Mouse (Mus musculus) liver, embryonic 14.5 days (tissue): ENCODE data around the gene Hoxb3. TPM values are rescaled to one million over a fixed set of nuclear protein-coding genes. Genes with fewer than 3 reads are reported as not detected.

Experiments
- ATAC-seq: fragments of 200-750 bp; cut with Nextera tagmentation; 2 replicates; pipeline ENCODE4 v1.8.0; 2017; ENCODE audit warnings: moderate number of reproducible peaks, mild to moderate bottlenecking, moderate library complexity; ENCODE audit not compliant: insufficient read depth
- DNase-seq, 3 experiments: peaks; one replicate each; pipeline ENCODE4 v3.0.0-alpha.2; 2012 to 2013; ENCODE audit warnings: low read depth in 3 of 3, low spot score in 3 of 3
- H3K27ac ChIP-seq: fragments of 300-500 bp; sonication (generic); 2 replicates; pipeline ENCODE4 v1.5.1; 2014; ENCODE audit warnings: moderate library complexity, mild to moderate bottlenecking, control low read depth, inconsistent platforms
- H3K27me3 ChIP-seq: fragments of 300-500 bp; sonication (generic); 2 replicates; pipeline ENCODE4 v1.6.1; 2014; ENCODE audit warnings: mild to moderate bottlenecking, low read length, moderate library complexity; ENCODE audit not compliant: control insufficient read depth, insufficient read depth
- H3K36me3 ChIP-seq: fragments of 300-500 bp; sonication (generic); replicated peaks from 2 replicates; pipeline ENCODE4 v1.6.1; 2014; ENCODE audit warnings: low read depth; ENCODE audit not compliant: control insufficient read depth, insufficient read depth
- H3K4me1 ChIP-seq, 2 experiments: fragments of 200-500 bp in 1 of 2; fragments of 300-500 bp in 1 of 2; sonication (generic) in 1 of 2; replicated peaks; 2 replicates each; pipeline ENCODE4 v1.6.1; 2012 to 2014; ENCODE audit warnings: antibody characterized with exemption in 1 of 2, inconsistent platforms in 1 of 2, low read length in 1 of 2; ENCODE audit not compliant: control insufficient read depth in 2 of 2, insufficient read depth in 2 of 2
- H3K4me2 ChIP-seq: fragments of 300-500 bp; sonication (generic); 2 replicates; pipeline ENCODE4 v1.6.1; 2014; ENCODE audit warnings: low read depth, mild to moderate bottlenecking, control low read depth, moderate library complexity
- H3K4me3 ChIP-seq, 2 experiments: fragments of 200-500 bp in 1 of 2; fragments of 300-500 bp in 1 of 2; sonication (generic) in 1 of 2; 2 replicates each; pipeline ENCODE4 v1.5.1; 2012 to 2014; ENCODE audit warnings: low read depth in 2 of 2, low read length in 2 of 2, mild to moderate bottlenecking in 2 of 2, control low read depth in 1 of 2, inconsistent platforms in 1 of 2, moderate library complexity in 1 of 2; ENCODE audit not compliant: insufficient read depth in 1 of 2
- H3K9ac ChIP-seq: fragments of 300-500 bp; sonication (generic); replicated peaks from 2 replicates; pipeline ENCODE4 v1.6.1; 2014; ENCODE audit warnings: mild to moderate bottlenecking, control low read depth, moderate library complexity
- H3K9me3 ChIP-seq: fragments of 300-500 bp; sonication (generic); 2 replicates; pipeline ENCODE4 v1.6.1; 2016; ENCODE audit warnings: low read length, mixed read lengths; ENCODE audit not compliant: control insufficient read depth
- CTCF ChIP-seq: IDR thresholded peaks from 2 replicates; pipeline ENCODE4 v1.5.1; 2016; ENCODE audit warnings: antibody characterized with exemption, low read depth, control low read depth
- EP300 ChIP-seq: IDR thresholded peaks from 2 replicates; pipeline ENCODE4 v1.6.1; 2016; ENCODE audit warnings: antibody characterized with exemption, low read depth
- WGBS: fragments of 180-500 bp; shearing (Covaris S2); extraction: QIAGEN DNeasy Blood & Tissue Kit; methylation state at CpG from one replicate; pipeline ENCODE4 v1.1.7; 2014; ENCODE audit not compliant: insufficient replicate concordance; 5-methylcytosine and 5-hydroxymethylcytosine counted together
- polyA plus RNA-seq, 2 experiments: library from polyadenylated mRNA; depleted of rRNA in 1 of 2; stranded (reverse) in 1 of 2; unstranded in 1 of 2; fragments of >200 nt; fragmentation: Nextera tagmentation in 1 of 2; extraction: Ambion mirVana in 1 of 2; gene quantifications; 2 replicates each; pipeline versions ENCODE4 v1.2.1 to v1.2.3; 2012 to 2014

Gene Hoxb3
- polyA plus RNA-seq, 2 experiments, result 0.38 TPM; not detected in 1

DNA sequence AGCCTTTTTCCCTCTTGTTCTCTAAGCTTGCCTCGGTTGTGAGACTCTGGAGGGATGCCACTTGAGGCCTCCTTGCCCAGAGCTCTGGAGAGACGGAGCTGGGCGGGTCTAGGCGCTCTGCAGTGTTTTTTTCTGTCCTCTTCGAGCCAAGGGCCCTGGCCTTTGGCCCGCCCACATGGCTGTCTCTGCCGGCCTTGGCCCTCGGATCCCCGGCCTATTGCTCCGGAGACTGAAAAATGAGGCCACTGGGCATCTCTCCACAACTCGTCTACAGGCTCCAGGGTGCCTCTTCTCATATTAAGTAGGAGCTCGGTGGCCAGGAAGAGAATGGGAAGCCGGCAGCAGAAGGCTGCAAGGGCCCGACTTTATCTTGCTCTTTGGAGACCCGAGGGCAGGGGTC is 21.3 kb upstream of the Hoxb3 start:
- H3K27ac ChIP-seq, result no peak overlapping the region
- ATAC-seq (no peak), DNase-seq (no peak)
- no peaks in the 10 kb centered on the region for H3K36me3 ChIP-seq
- H3K4me3 ChIP-seq, result no peak overlapping the region
- H3K4me2 ChIP-seq, result no peak overlapping the region
- peaks cover 100% of the 10 kb centered on the region for H3K27me3 ChIP-seq
- no peaks in the 10 kb centered on the region for H3K9me3 ChIP-seq
- 10% methylated on average over 15 of the region's 15 CpGs for WGBS
- H3K9ac ChIP-seq, result no peak overlapping the region
- no peaks in the 10 kb centered on the region for H3K4me1 ChIP-seq
- TF ChIP-seq EP300, result no peak
- TF ChIP-seq CTCF, result no peak

DNA sequence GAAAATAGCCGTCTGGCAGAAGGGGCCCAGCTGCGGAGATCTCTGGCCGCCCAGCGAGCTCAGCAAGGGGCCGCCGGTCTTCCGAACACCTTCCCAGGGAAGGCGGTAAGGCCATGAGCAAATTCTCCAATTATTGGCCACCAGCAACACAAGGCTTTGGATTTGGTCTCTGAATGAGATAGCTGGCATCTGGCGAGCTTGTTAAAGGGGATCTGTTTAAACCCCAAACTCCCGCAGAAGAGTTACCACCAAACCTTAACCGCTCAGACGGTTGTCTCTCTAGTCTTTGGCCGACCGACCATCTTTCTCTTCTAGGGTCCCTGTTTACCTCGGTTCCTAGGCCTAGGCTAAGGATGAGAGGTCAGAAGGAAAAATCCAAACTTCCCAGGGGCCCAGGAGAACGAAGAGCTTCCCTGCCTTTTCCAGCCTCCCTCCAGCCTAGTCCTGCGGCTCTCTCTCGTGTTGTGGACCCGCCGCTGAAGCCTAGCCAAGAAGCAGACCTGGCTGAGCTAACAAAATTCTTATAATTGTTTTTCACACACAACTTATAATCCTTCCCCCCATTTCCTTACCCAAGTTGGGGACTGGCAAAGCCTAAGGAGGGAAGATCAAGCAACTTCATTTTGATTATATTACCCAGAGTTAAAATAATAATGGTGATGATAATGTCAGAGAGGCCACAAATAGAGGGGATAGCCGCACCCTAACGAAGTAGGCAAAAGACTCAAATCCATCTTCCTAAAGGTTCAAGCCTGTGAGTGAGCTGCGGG is 20.6 kb upstream of the Hoxb3 start:
- H3K9me3 ChIP-seq, result no peaks in the 10 kb centered on the region
- H3K36me3 ChIP-seq, result no peaks in the 10 kb centered on the region
- peaks cover 100% of the 10 kb centered on the region for H3K27me3 ChIP-seq
- DNase-seq (no peak), ATAC-seq (no peak)
- H3K4me3 ChIP-seq, result no peak overlapping the region
- H3K4me2 ChIP-seq, result no peak overlapping the region
- 21% methylated on average over 23 of the region's 23 CpGs for WGBS
- no peak overlapping the region for H3K27ac ChIP-seq
- no peaks in the 10 kb centered on the region for H3K4me1 ChIP-seq
- H3K9ac ChIP-seq, result no peak overlapping the region
- no peak for TF ChIP-seq EP300
- no peak for TF ChIP-seq CTCF

DNA sequence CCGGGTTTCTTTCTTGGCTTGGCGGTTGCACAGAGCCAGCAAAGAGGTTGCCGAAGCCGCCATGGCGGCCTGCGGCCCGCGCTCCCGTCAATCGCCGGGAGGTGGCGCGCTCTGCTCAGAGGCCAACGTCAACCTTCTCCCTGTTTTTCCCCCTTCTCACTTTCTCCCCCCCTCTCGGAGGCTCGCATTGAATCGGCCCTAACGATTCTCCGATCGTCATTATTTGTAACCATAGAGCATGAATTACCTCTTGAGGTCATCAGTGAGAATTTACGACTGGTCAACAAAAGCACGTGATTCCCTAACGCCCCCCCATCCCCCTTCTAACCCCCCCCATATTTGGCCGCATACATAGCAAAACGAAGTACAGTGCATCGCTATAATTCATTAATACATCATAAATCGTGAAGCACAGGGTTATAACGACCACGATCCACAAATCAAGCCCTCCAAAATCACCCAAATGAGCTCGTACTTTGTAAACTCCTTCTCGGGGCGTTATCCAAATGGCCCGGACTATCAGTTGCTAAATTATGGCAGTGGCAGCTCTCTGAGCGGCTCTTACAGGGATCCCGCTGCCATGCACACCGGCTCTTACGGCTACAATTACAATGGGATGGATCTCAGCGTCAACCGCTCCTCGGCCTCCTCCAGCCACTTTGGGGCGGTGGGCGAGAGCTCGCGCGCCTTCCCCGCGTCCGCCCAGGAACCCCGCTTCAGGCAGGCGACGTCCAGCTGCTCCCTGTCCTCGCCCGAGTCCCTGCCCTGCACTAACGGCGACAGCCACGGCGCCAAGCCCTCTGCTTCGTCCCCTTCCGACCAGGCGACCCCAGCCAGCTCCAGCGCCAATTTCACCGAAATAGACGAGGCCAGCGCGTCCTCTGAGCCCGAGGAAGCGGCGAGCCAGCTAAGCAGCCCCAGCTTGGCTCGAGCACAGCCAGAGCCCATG is 19.7 kb upstream of the Hoxb3 start, which contains the start of gene Hoxb5:
Gene Hoxb5, plus strand, starts transcription at position 186 of the 949 bp plus-strand sequence.
- peak within 1 kb of the TSS; percentile 29 for H3K4me2 ChIP-seq
- peak within 1 kb of the TSS; percentile 0 to 16; a peak in 3 of 4 replicates for H3K4me3 ChIP-seq
- H3K27me3 ChIP-seq, result peaks cover 97% of the 10 kb centered on the region
- H3K27ac ChIP-seq, result no peak within 1 kb of the TSS
- no peaks in the 10 kb centered on the region for H3K9me3 ChIP-seq
- TF ChIP-seq CTCF (peak; percentile 79), EP300 (no peak)
- no peaks in the 10 kb centered on the region for H3K4me1 ChIP-seq
- DNase-seq (no peak), ATAC-seq (no peak)
- no peaks in the 10 kb centered on the region for H3K36me3 ChIP-seq
- WGBS, result under 1% methylated on average over 69 of the region's 69 CpGs
- H3K9ac ChIP-seq, result no peak within 1 kb of the TSS

DNA sequence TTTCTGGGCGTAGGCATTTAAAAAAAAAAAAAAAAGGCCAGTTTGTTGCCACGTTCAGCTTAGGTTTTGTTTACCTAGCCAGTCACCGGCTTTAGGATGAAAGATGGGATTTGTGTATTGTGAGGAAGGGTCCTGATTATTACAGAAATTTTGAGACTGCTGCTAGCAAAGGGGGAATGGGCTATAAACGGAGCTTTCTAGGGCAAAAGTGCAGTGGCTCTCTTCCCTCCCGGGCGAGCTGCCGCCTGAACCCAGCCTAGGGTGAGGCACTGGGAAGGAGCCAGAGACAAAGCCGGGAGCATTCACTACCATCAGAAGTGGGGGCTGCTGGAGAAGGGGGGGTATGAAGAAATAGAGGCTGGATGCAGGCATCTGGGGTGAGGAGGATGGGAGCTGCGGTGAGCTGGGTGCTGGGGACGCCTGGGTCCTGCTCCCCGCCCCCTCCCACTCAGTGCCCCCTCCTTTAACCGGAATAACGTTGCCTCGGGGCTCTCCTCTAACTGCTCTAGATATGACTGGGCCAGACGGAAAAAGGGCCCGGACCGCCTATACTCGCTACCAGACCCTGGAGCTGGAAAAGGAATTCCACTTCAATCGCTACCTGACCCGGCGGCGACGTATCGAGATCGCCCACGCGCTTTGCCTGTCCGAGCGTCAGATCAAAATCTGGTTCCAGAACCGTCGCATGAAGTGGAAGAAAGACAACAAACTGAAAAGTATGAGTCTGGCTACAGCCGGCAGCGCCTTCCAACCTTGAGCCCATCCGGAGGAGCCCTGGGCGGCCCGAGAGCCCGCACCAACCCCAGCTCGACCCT is 18.5 kb upstream of the Hoxb3 start:
- no peaks in the 10 kb centered on the region for H3K4me1 ChIP-seq
- H3K27me3 ChIP-seq, result peaks cover 95% of the 10 kb centered on the region
- 7% methylated on average over 38 of the region's 38 CpGs for WGBS
- TF ChIP-seq CTCF, result no peak
- TF ChIP-seq EP300, result no peak
- ATAC-seq (no peak), DNase-seq (no peak)
- H3K4me3 ChIP-seq, result no peak overlapping the region
- no peak overlapping the region for H3K9ac ChIP-seq
- H3K4me2 ChIP-seq, result no peak overlapping the region; the same call in 1 of the 2 replicates
- H3K36me3 ChIP-seq, result no peaks in the 10 kb centered on the region
- H3K9me3 ChIP-seq, result no peaks in the 10 kb centered on the region
- no peak overlapping the region for H3K27ac ChIP-seq
